Mouse (Mus musculus) heart, embryonic 12.5 days (tissue): Measurements from ENCODE around the gene Xpc. TPM values are rescaled to one million over a fixed set of nuclear protein-coding genes. Genes with fewer than 3 reads are reported as not detected.
A peak's percentile ranks its signal among the peaks of the same experiment; 100 is the strongest.

Experiments
- ATAC-seq: fragments of 200-750 bp; cut with Nextera tagmentation; 2 replicates; pipeline ENCODE4 v1.8.0; 2017; ENCODE audit warnings: moderate TSS enrichment, moderate library complexity; ENCODE audit not compliant: insufficient number of reproducible peaks, low FRiP score
- H3K27ac ChIP-seq: fragments of 300-500 bp; sonication (generic); 2 replicates; pipeline ENCODE4 v1.5.1; 2016; ENCODE audit warnings: mild to moderate bottlenecking, moderate library complexity; ENCODE audit not compliant: poor library complexity, severe bottlenecking
- H3K27me3 ChIP-seq: fragments of 300-500 bp; sonication (generic); replicated peaks from 2 replicates; pipeline ENCODE4 v1.6.1; 2016; ENCODE audit warnings: mild to moderate bottlenecking, moderate library complexity
- H3K36me3 ChIP-seq: fragments of 300-500 bp; sonication (generic); 2 replicates; pipeline ENCODE4 v1.6.1; 2016; ENCODE audit warnings: mild to moderate bottlenecking, moderate library complexity
- H3K4me1 ChIP-seq: fragments of 300-500 bp; sonication (generic); replicated peaks from 2 replicates; pipeline ENCODE4 v1.6.1; 2016; ENCODE audit warnings: mild to moderate bottlenecking
- H3K4me2 ChIP-seq: fragments of 300-500 bp; sonication (generic); 2 replicates; pipeline ENCODE4 v1.6.1; 2016; ENCODE audit warnings: mild to moderate bottlenecking, moderate library complexity
- H3K4me3 ChIP-seq: fragments of 300-500 bp; sonication (generic); 2 replicates; pipeline ENCODE4 v1.5.1; 2016; ENCODE audit warnings: mild to moderate bottlenecking
- H3K9ac ChIP-seq: fragments of 300-500 bp; sonication (generic); 2 replicates; pipeline ENCODE4 v1.6.1; 2016; ENCODE audit warnings: mild to moderate bottlenecking, moderate library complexity
- H3K9me3 ChIP-seq: fragments of 300-500 bp; sonication (generic); replicated peaks from 2 replicates; pipeline ENCODE4 v1.6.1; 2016; ENCODE audit warnings: mild to moderate bottlenecking, moderate library complexity
- WGBS: fragments of 180-500 bp; shearing (Covaris S2); methylation state at CpG from one replicate; pipeline ENCODE4 v1.1.7; 2016; 5-methylcytosine and 5-hydroxymethylcytosine counted together
- polyA plus RNA-seq: library from polyadenylated mRNA; unstranded; fragments of >200 nt; fragmentation: Nextera tagmentation; extraction: Ambion mirVana; gene quantifications from 2 replicates; pipeline ENCODE4 v1.2.1, GENCODE M21; 2016

The Xpc gene
- polyA plus RNA-seq, 1 experiment from 2014 or later, result 13.4 TPM

GRCm38 (mm10) chr6:91541276-91541675 is 25.6 kb upstream of the Xpc start:
- H3K4me3 ChIP-seq, result no peak overlapping the region
- no peak overlapping the region for H3K4me2 ChIP-seq
- H3K9ac ChIP-seq, result no peak overlapping the region
- H3K27ac ChIP-seq, result no peak overlapping the region
- WGBS, result 48% methylated on average over 3 of the region's 3 CpGs
- peaks cover 81% of the 10 kb centered on the region for H3K27me3 ChIP-seq
- peaks cover 40% of the 10 kb centered on the region for H3K4me1 ChIP-seq
- no peaks in the 10 kb centered on the region for H3K9me3 ChIP-seq
- ATAC-seq, result no peak
- no peaks in the 10 kb centered on the region for H3K36me3 ChIP-seq

- Histone ChIP-seq H3K9ac (no peak overlapping the region), H3K4me1 (peaks cover 13% of the 10 kb centered on the region), H3K9me3 (no peaks in the 10 kb centered on the region), H3K4me2 (no peak overlapping the region), H3K36me3 (no peaks in the 10 kb centered on the region), H3K4me3 (no peak overlapping the region), H3K27ac (no peak overlapping the region), H3K27me3 (peaks cover 78% of the 10 kb centered on the region)
- ATAC-seq, result no peak
- 77% methylated on average over 11 of the region's 11 CpGs for WGBS
These were observed 20.5 kb upstream of the Xpc start for GRCm38 (mm10) chr6:91536047-91536765.

GRCm38 (mm10) chr6:91535231-91535630 is 19.5 kb upstream of the Xpc start:
- no peak overlapping the region for H3K9ac ChIP-seq
- 75% methylated on average over 3 of the region's 3 CpGs for WGBS
- no peaks in the 10 kb centered on the region for H3K9me3 ChIP-seq
- H3K4me2 ChIP-seq, result no peak overlapping the region
- no peak for ATAC-seq
- H3K27me3 ChIP-seq, result peaks cover 75% of the 10 kb centered on the region
- no peak overlapping the region for H3K27ac ChIP-seq
- no peak overlapping the region for H3K4me3 ChIP-seq
- no peaks in the 10 kb centered on the region for H3K36me3 ChIP-seq
- H3K4me1 ChIP-seq, result peaks cover 12% of the 10 kb centered on the region

- H3K4me1 ChIP-seq, result peaks cover 12% of the 10 kb centered on the region
- ATAC-seq, result no peak
- H3K9me3 ChIP-seq, result no peaks in the 10 kb centered on the region
- no peak overlapping the region for H3K27ac ChIP-seq
- H3K4me3 ChIP-seq, result no peak overlapping the region
- no peak overlapping the region for H3K9ac ChIP-seq
- WGBS, result 77% methylated on average over 4 of the region's 4 CpGs
- H3K27me3 ChIP-seq, result peaks cover 80% of the 10 kb centered on the region
- H3K4me2 ChIP-seq, result no peak overlapping the region
- H3K36me3 ChIP-seq, result 0 out of 2 replicates have a peak, but pooled peaks cover 4% of the 10 kb centered on the region
These were observed 18.6 kb upstream of the Xpc start for GRCm38 (mm10) chr6:91534268-91534667.

GRCm38 (mm10) chr6:91533771-91534170 is 18.1 kb upstream of the Xpc start:
- peaks cover 8% of the 10 kb centered on the region; the same call in 1 of the 2 replicates for H3K36me3 ChIP-seq
- H3K9me3 ChIP-seq, result no peaks in the 10 kb centered on the region
- ATAC-seq, result no peak
- 38% methylated on average over 2 of the region's 2 CpGs for WGBS
- no peak overlapping the region for H3K27ac ChIP-seq
- peaks cover 75% of the 10 kb centered on the region for H3K27me3 ChIP-seq
- H3K4me2 ChIP-seq, result no peak overlapping the region
- peaks cover 12% of the 10 kb centered on the region for H3K4me1 ChIP-seq
- no peak overlapping the region for H3K4me3 ChIP-seq
- no peak overlapping the region for H3K9ac ChIP-seq

- no peaks in the 10 kb centered on the region for H3K9me3 ChIP-seq
- H3K4me3 ChIP-seq, result no peak overlapping the region
- H3K9ac ChIP-seq, result no peak overlapping the region
- peaks cover 10% of the 10 kb centered on the region; the same call in 1 of the 2 replicates for H3K36me3 ChIP-seq
- H3K4me2 ChIP-seq, result no peak overlapping the region
- peaks cover 73% of the 10 kb centered on the region for H3K27me3 ChIP-seq
- no peak overlapping the region for H3K27ac ChIP-seq
- 71% methylated on average over 5 of the region's 5 CpGs for WGBS
- no peak for ATAC-seq
- H3K4me1 ChIP-seq, result peaks cover 16% of the 10 kb centered on the region
These were observed 17.7 kb upstream of the Xpc start for GRCm38 (mm10) chr6:91533359-91533758.

GRCm38 (mm10) chr6:91532661-91533060 is 17.0 kb upstream of the Xpc start:
- peaks cover 10% of the 10 kb centered on the region; the same call in 1 of the 2 replicates for H3K36me3 ChIP-seq
- H3K4me2 ChIP-seq, result no peak overlapping the region
- peaks cover 22% of the 10 kb centered on the region for H3K4me1 ChIP-seq
- no peak overlapping the region for H3K4me3 ChIP-seq
- 69% methylated on average over 6 of the region's 6 CpGs for WGBS
- no peak overlapping the region for H3K27ac ChIP-seq
- H3K9me3 ChIP-seq, result no peaks in the 10 kb centered on the region
- no peak for ATAC-seq
- H3K9ac ChIP-seq, result no peak overlapping the region
- H3K27me3 ChIP-seq, result peaks cover 68% of the 10 kb centered on the region

GRCm38 (mm10) chr6:91531276-91531675 is 15.6 kb upstream of the Xpc start:
- no peaks in the 10 kb centered on the region for H3K9me3 ChIP-seq
- WGBS, result 62% methylated on average over 6 of the region's 6 CpGs
- peaks cover 58% of the 10 kb centered on the region for H3K27me3 ChIP-seq
- H3K27ac ChIP-seq, result no peak overlapping the region
- H3K4me2 ChIP-seq, result no peak overlapping the region
- 0 out of 2 replicates have a peak, but pooled peaks have one; percentile 51 for ATAC-seq
- H3K9ac ChIP-seq, result no peak overlapping the region
- peaks cover 24% of the 10 kb centered on the region for H3K4me1 ChIP-seq
- H3K4me3 ChIP-seq, result no peak overlapping the region
- H3K36me3 ChIP-seq, result peaks cover 10% of the 10 kb centered on the region; the same call in 1 of the 2 replicates

- no peak for ATAC-seq
These were observed 15.0 kb upstream of the Xpc start for GRCm38 (mm10) chr6:91530673-91531072.

GRCm38 (mm10) chr6:91528265-91528664 is 12.6 kb upstream of the Xpc start:
- Histone ChIP-seq H3K4me3 (no peak overlapping the region), H3K9ac (no peak overlapping the region), H3K36me3 (peaks cover 28% of the 10 kb centered on the region), H3K4me2 (no peak overlapping the region), H3K4me1 (peaks cover 20% of the 10 kb centered on the region), H3K27me3 (peaks cover 33% of the 10 kb centered on the region), H3K27ac (peak overlapping the region; percentile 58), H3K9me3 (no peaks in the 10 kb centered on the region)
- WGBS, result 55% methylated on average over 7 of the region's 7 CpGs
- no peak for ATAC-seq

More at GRCm38 (mm10) chr6:91530673-91531072, 15.0 kb upstream of the Xpc start:
- H3K27me3 ChIP-seq, result peaks cover 52% of the 10 kb centered on the region
- H3K4me3 ChIP-seq, result no peak overlapping the region
- H3K9ac ChIP-seq, result no peak overlapping the region
- no peak overlapping the region for H3K4me2 ChIP-seq
- peaks cover 24% of the 10 kb centered on the region for H3K4me1 ChIP-seq
- no peaks in the 10 kb centered on the region for H3K9me3 ChIP-seq
- H3K36me3 ChIP-seq, result peaks cover 10% of the 10 kb centered on the region; the same call in 1 of the 2 replicates
- no peak overlapping the region for H3K27ac ChIP-seq
- WGBS, result 87% methylated on average over 8 of the region's 8 CpGs

GRCm38 (mm10) chr6:91527227-91527860 is 11.7 kb upstream of the Xpc start:
- ATAC-seq, result no peak
- H3K27me3 ChIP-seq, result peaks cover 27% of the 10 kb centered on the region
- H3K4me2 ChIP-seq, result no peak overlapping the region
- no peak overlapping the region for H3K4me3 ChIP-seq
- no peak overlapping the region for H3K9ac ChIP-seq
- H3K4me1 ChIP-seq, result peaks cover 20% of the 10 kb centered on the region
- H3K36me3 ChIP-seq, result peaks cover 36% of the 10 kb centered on the region
- WGBS, result 48% methylated on average over 5 of the region's 5 CpGs
- no peaks in the 10 kb centered on the region for H3K9me3 ChIP-seq
- H3K27ac ChIP-seq, result peak overlapping the region; percentile 58; the same call in 1 of the 2 replicates
